Mouse (Mus musculus) myocyte (in vitro differentiated cells): ENCODE results near the gene D230025D16Rik.

Experiments used
- MAX ChIP-seq: IDR thresholded peaks from one replicate; pipeline ENCODE4 v1.6.1; 2011; ENCODE audit warnings: low read depth, mild to moderate bottlenecking, control low read depth
- POLR2A ChIP-seq: IDR thresholded peaks from one replicate; pipeline ENCODE4 v1.6.1; 2011; ENCODE audit warnings: low read depth, mild to moderate bottlenecking, control low read depth, moderate library complexity; ENCODE audit not compliant: insufficient read length
- POLR2AphosphoS2 ChIP-seq: IDR thresholded peaks from one replicate; pipeline ENCODE4 v1.6.1; 2011; ENCODE audit warnings: low read depth, control low read depth; ENCODE audit not compliant: insufficient read length
- REST ChIP-seq: IDR thresholded peaks from one replicate; pipeline ENCODE4 v1.6.1; 2011; ENCODE audit warnings: mild to moderate bottlenecking, control low read depth, moderate library complexity; ENCODE audit not compliant: insufficient read depth, insufficient read length
- TCF12 ChIP-seq: IDR thresholded peaks from one replicate; pipeline ENCODE4 v1.6.1; 2011; ENCODE audit warnings: mild to moderate bottlenecking, control low read depth; ENCODE audit not compliant: poor library complexity, insufficient read depth, severe bottlenecking
- TCF3 ChIP-seq: IDR thresholded peaks from one replicate; pipeline ENCODE4 v1.6.1; 2011; ENCODE audit warnings: low read depth, control low read depth; ENCODE audit not compliant: insufficient read length
- USF1 ChIP-seq: IDR thresholded peaks from one replicate; pipeline ENCODE4 v1.6.1; 2011; ENCODE audit warnings: low read depth, mild to moderate bottlenecking, control low read depth, moderate library complexity

- TF ChIP-seq REST (no peak), POLR2A (no peak), POLR2AphosphoS2 (peak; percentile 81), TCF12 (no peak), MAX (no peak), TCF3 (no peak), USF1 (no peak)
Observed at GRCm38 (mm10) chr8:105283074-105283473, 58.1 kb downstream of the D230025D16Rik start.
